8 mouse cellular contexts compared by ENCODE assay signal in the genomic region with DNA sequence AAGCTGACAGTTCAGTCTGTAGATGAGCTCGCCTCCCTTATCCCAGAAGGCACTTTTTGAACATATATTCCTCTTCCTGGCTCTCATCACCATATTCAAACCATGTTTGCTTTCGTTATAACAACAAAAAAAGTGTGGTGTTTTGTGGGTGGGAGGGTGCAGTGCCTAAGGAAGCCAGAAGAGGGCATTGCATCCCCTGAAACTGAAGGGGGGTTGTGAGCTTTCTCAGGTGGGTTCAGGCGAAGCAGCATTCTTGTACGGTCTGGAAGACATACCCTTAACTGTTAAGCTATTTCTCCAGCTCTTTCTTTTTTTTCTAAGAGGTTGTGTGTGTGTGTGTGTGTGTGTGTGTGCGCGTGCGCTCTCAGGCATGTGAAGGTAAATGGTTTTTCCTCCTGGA. TPM values are rescaled to one million over a fixed set of nuclear protein-coding genes. Genes with fewer than 3 reads are reported as not detected.
DNase-seq lines count a peak whose midpoint lies in the region; ATAC-seq lines count a peak whose summit lies in the region.

No protein-coding gene starts in this region.

- H3K27me3 ChIP-seq in heart, embryonic 13.5 days (replicated peaks), result no peaks in the 10 kb centered on the region
- no peaks in the 10 kb centered on the region for H3K27me3 ChIP-seq in lung, embryonic 16.5 days (ENCODE audit: control insufficient read depth, insufficient read depth, low read depth, low read length)

- ATAC-seq in heart, embryonic 13.5 days (ENCODE audit: extremely low read depth, insufficient number of reproducible peaks, low FRiP score, low TSS enrichment), result no peak
- ATAC-seq in lung, embryonic 16.5 days (ENCODE audit: low read depth), result no peak

- no peaks in the 10 kb centered on the region for H3K9me3 ChIP-seq in heart, embryonic 13.5 days
- no peaks in the 10 kb centered on the region for H3K9me3 ChIP-seq in lung, embryonic 16.5 days (ENCODE audit: control insufficient read depth, low read length)

- WGBS in heart, embryonic 13.5 days, result 38% methylated on average over 7 of the region's 7 CpGs
- WGBS in lung, embryonic 16.5 days, result 33% methylated on average over 7 of the region's 7 CpGs

- H3K27ac ChIP-seq in heart, embryonic 13.5 days (replicated peaks), result peak overlapping the region; percentile 90
- H3K27ac ChIP-seq in lung, embryonic 16.5 days (ENCODE audit: low read length), result no peak overlapping the region; the same call in 1 of the 2 replicates

- H3K4me3 ChIP-seq in heart, embryonic 13.5 days, result peak overlapping the region; percentile 73
- H3K4me3 ChIP-seq in lung, embryonic 16.5 days (ENCODE audit: low read length), result no peak overlapping the region

- peaks cover 63% of the 10 kb centered on the region for H3K4me1 ChIP-seq in heart, embryonic 13.5 days
- peaks cover 56% of the 10 kb centered on the region for H3K4me1 ChIP-seq in lung, embryonic 16.5 days (replicated peaks; ENCODE audit: control insufficient read depth, insufficient read depth, low read length)

- peak overlapping the region; percentile 99 for H3K4me2 ChIP-seq in heart, embryonic 13.5 days
- H3K4me2 ChIP-seq in lung, embryonic 16.5 days (ENCODE audit: low read depth, low read length), result peak overlapping the region; percentile 93

- peak overlapping the region; percentile 88 for H3K9ac ChIP-seq in heart, embryonic 13.5 days
- H3K9ac ChIP-seq in lung, embryonic 16.5 days (ENCODE audit: low read length), result no peak overlapping the region; the same call in 1 of the 2 replicates

- peaks cover 49% of the 10 kb centered on the region for H3K36me3 ChIP-seq in heart, embryonic 13.5 days
- peaks cover 21% of the 10 kb centered on the region for H3K36me3 ChIP-seq in lung, embryonic 16.5 days (ENCODE audit: control insufficient read depth, insufficient read depth, low read length)

- DNase-seq in 3T3-L1 (ENCODE audit: low read depth, low spot score), result peak; percentile 90
- peak; percentile 89 for DNase-seq in ES-CJ7 (ENCODE audit: low read depth, low spot score)
- peak; percentile 66 for DNase-seq in embryo, embryonic 10 days (ENCODE audit: low spot score)
- peak; percentile 80 for DNase-seq in kidney, postnatal 10 days
- DNase-seq in right cerebral cortex, postnatal 4 days, result peak; percentile 66
- no peak for DNase-seq in ovary, adult 18-20 months (ENCODE audit: low spot score)

RNA-seq across cellular contexts. Expression of gene Junb, which starts 3.1 kb away (rescaled TPM):
- 12.8 and 12.9 TPM in 2 replicates for polyA plus RNA-seq in heart, embryonic 13.5 days (2015; fragmentation: Nextera tagmentation; extraction: Ambion mirVana)
- polyA plus RNA-seq in lung, embryonic 16.5 days (2015; fragmentation: Nextera tagmentation; extraction: Ambion mirVana), result 13.7 and 15.5 TPM in 2 replicates

RNA-seq across cellular contexts. Expression of gene Rnaseh2a, which starts 5.9 kb away (rescaled TPM):
- 82.8 and 83.4 TPM in 2 replicates for polyA plus RNA-seq in heart, embryonic 13.5 days (2015; fragmentation: Nextera tagmentation; extraction: Ambion mirVana)
- polyA plus RNA-seq in lung, embryonic 16.5 days (2015; fragmentation: Nextera tagmentation; extraction: Ambion mirVana), result 114 and 119 TPM in 2 replicates

RNA-seq across cellular contexts. Expression of gene Prdx2, which starts 6.0 kb away (rescaled TPM):
- polyA plus RNA-seq in heart, embryonic 13.5 days (2015; fragmentation: Nextera tagmentation; extraction: Ambion mirVana), result 733 and 747 TPM in 2 replicates
- polyA plus RNA-seq in lung, embryonic 16.5 days (2015; fragmentation: Nextera tagmentation; extraction: Ambion mirVana), result 644 and 691 TPM in 2 replicates

RNA-seq across cellular contexts. Expression of gene Gm49661, which starts 6.2 kb away (rescaled TPM):
- not detected in 2 replicates for polyA plus RNA-seq in heart, embryonic 13.5 days (2015; fragmentation: Nextera tagmentation; extraction: Ambion mirVana)
- polyA plus RNA-seq in lung, embryonic 16.5 days (2015; fragmentation: Nextera tagmentation; extraction: Ambion mirVana), result not detected in 2 replicates

RNA-seq across cellular contexts. Expression of gene Hook2, which starts 15.0 kb away (rescaled TPM):
- 7.2 and 7.3 TPM in 2 replicates for polyA plus RNA-seq in heart, embryonic 13.5 days (2015; fragmentation: Nextera tagmentation; extraction: Ambion mirVana)
- 24.2 and 27.2 TPM in 2 replicates for polyA plus RNA-seq in lung, embryonic 16.5 days (2015; fragmentation: Nextera tagmentation; extraction: Ambion mirVana)
